Mouse (Mus musculus) liver, postnatal 0 days (tissue): ENCODE results near the gene Padi2.

Experiments used
- CTCF ChIP-seq: sonication (generic); IDR thresholded peaks from 2 replicates; pipeline ENCODE4 v1.5.1; 2016; ENCODE audit warnings: antibody characterized with exemption, low read depth
- EP300 ChIP-seq: IDR thresholded peaks from 2 replicates; pipeline ENCODE4 v1.6.1; 2016; ENCODE audit warnings: antibody characterized with exemption, low read depth, mild to moderate bottlenecking

DNA sequence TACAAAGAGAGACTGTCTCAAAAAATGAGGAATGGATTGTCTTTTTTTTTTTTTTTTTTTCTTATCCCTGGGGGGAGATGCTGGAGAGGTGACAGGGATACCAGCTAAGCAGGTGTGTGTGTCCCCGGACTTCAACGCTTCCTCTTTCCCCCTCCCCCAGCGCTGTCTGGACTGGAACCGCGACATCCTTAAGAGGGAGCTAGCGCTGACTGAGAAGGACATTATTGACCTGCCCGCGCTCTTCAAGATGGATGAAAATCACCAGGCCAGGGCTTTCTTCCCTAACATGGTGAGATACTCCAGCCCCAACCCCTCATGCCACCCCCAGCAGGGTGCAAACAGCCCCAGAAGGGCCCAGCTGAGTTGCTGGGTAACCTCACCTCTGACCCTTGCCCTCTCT, 42.9 kb downstream of the Padi2 start:
- TF ChIP-seq CTCF (no peak), EP300 (no peak)
